Mouse (Mus musculus) midbrain, embryonic 12.5 days (tissue): ENCODE data around the gene Acot7. TPM values are rescaled to one million over a fixed set of nuclear protein-coding genes. Genes with fewer than 3 reads are reported as not detected.

Experiments
- ATAC-seq: fragments of 200-750 bp; cut with Nextera tagmentation; 2 replicates; pipeline ENCODE4 v1.8.0; 2017; ENCODE audit warnings: low read depth, moderate TSS enrichment, moderate library complexity; ENCODE audit not compliant: low FRiP score
- H3K27ac ChIP-seq: fragments of 300-500 bp; sonication (generic); replicated peaks from 2 replicates; pipeline ENCODE4 v1.5.1; 2016; ENCODE audit warnings: mild to moderate bottlenecking
- H3K27me3 ChIP-seq: fragments of 300-500 bp; sonication (generic); 2 replicates; pipeline ENCODE4 v1.6.1; 2016; ENCODE audit warnings: mild to moderate bottlenecking
- H3K36me3 ChIP-seq: fragments of 300-500 bp; sonication (generic); 2 replicates; pipeline ENCODE4 v1.6.1; 2016
- H3K4me1 ChIP-seq: fragments of 300-500 bp; sonication (generic); 2 replicates; pipeline ENCODE4 v1.6.1; 2016
- H3K4me2 ChIP-seq: fragments of 300-500 bp; sonication (generic); replicated peaks from 2 replicates; pipeline ENCODE4 v1.6.1; 2016; ENCODE audit warnings: mild to moderate bottlenecking, moderate library complexity
- H3K4me3 ChIP-seq: fragments of 300-500 bp; sonication (generic); 2 replicates; pipeline ENCODE4 v1.5.1; 2016; ENCODE audit warnings: mild to moderate bottlenecking
- H3K9ac ChIP-seq: fragments of 300-500 bp; sonication (generic); replicated peaks from 2 replicates; pipeline ENCODE4 v1.6.1; 2016; ENCODE audit warnings: mild to moderate bottlenecking, moderate library complexity
- H3K9me3 ChIP-seq: fragments of 300-500 bp; sonication (generic); 2 replicates; pipeline ENCODE4 v1.6.1; 2016; ENCODE audit warnings: mild to moderate bottlenecking
- WGBS: fragments of 180-500 bp; shearing (Covaris S2); methylation state at CpG from one replicate; pipeline ENCODE4 v1.1.7; 2016; 5-methylcytosine and 5-hydroxymethylcytosine counted together
- polyA plus RNA-seq: library from polyadenylated mRNA; unstranded; fragments of >200 nt; fragmentation: Nextera tagmentation; extraction: Ambion mirVana; gene quantifications from 2 replicates; pipeline ENCODE4 v1.2.1, GENCODE M21; 2016

Acot7 gene
- polyA plus RNA-seq, 1 experiment from 2014 or later, result 104 TPM

DNA sequence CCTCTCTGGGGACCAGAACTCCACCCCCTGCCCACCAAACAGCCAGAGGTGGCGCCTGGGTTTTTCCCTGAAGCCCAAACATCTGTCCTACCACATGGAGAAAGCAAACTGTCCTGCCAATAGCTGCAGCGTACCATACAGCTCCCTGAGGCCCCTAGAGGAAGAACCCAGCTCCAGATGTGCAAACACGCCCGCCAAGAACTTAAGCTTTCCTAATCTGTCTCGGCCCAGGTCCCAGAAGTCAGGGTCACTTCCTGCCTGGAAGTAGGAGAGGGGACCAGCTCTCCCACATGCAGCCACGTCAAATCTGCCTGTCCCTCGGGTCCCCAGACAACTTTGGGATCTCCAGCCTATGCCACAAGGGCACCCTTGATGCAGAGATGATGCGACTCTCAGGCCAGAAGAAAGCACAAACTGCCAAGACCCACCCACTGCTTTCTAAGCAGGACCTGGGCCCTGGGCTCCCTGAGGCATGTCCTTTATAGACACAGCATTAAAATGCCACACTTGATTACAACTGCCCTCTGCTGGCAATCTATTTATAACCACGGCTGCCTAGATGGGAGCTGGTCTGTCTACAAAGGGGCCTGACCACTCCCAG, 94.6 kb downstream of the Acot7 start:
- 31% methylated on average over 9 of the region's 9 CpGs for WGBS
- ATAC-seq, result no peak; the same call in 1 of the 2 replicates
- peaks cover 71% of the 10 kb centered on the region for H3K27me3 ChIP-seq
- no peak overlapping the region for H3K9ac ChIP-seq
- H3K4me2 ChIP-seq, result no peak overlapping the region
- 0 out of 2 replicates have a peak overlapping the region, but pooled peaks have one; percentile 62 for H3K27ac ChIP-seq
- no peaks in the 10 kb centered on the region for H3K36me3 ChIP-seq
- peaks cover 26% of the 10 kb centered on the region for H3K4me1 ChIP-seq
- H3K9me3 ChIP-seq, result no peaks in the 10 kb centered on the region
- H3K4me3 ChIP-seq, result no peak overlapping the region

DNA sequence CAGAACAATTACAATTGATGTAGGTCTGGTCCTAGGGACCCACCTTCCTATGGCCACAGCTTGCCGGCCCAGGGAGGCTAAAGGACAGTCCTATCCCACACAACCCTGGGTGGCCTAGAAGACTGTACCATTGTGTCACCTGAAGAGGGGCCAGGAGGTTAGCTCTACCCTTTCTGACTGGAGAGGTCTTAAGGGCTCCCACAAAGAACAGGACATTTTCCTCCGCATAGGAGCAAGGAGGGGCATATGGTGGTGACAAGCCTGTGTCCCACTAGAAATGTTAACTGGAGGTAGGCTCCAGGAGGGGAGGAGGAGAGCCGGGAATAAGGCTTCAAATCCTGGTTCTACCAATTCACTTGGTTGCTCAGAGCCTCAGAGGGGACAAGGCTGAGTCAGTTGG, 95.3 kb downstream of the Acot7 start:
- 20% methylated on average over 3 of the region's 3 CpGs for WGBS
- Histone ChIP-seq H3K4me1 (peaks cover 26% of the 10 kb centered on the region), H3K9ac (no peak overlapping the region), H3K27me3 (peaks cover 69% of the 10 kb centered on the region), H3K27ac (peak overlapping the region; percentile 62), H3K4me2 (0 out of 2 replicates have a peak overlapping the region, but pooled peaks have one; percentile 95), H3K36me3 (no peaks in the 10 kb centered on the region), H3K4me3 (0 out of 2 replicates have a peak overlapping the region, but pooled peaks have one; percentile 64), H3K9me3 (no peaks in the 10 kb centered on the region)
- ATAC-seq, result no peak

DNA sequence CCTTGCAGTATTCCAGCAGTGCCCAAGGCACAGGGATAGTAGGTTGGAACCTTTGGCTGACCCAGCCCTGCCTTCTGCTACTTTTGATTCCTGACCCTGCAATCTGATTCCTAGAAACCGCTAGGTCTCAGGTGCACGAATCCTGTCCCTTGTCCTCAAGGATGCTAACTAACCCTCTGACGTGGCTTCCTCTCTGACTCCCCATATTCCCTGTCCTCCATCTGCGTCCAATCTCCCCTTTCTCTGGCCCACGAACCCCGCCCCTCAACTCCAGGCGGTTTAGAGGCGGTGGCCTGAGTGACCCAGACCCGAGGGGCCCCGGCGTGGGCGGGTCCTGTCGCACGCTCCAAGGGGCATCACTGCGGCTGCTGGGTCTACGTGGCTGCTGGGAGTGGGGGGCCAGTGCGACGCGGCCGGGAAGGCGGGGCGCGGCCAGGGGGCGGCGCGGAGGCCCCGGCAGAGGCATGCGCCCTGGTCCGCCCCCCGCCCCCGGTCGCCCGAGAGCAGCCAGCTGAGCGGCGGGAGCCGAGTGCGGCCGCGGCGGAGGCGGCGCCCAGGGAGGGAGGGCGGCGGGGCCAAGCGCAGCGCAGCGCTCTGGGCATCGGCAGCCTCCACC, 95.8 kb downstream of the Acot7 start, which contains the start of gene Gpr153:
Gpr153 (plus strand) TSS at position 612 of the 616 bp plus-strand sequence.
- Histone ChIP-seq H3K4me1 (peaks cover 26% of the 10 kb centered on the region), H3K27ac (peak within 1 kb of the TSS; percentile 62), H3K4me3 (peak within 1 kb of the TSS; percentile 64), H3K36me3 (no peaks in the 10 kb centered on the region), H3K9ac (peak within 1 kb of the TSS; percentile 78), H3K9me3 (no peaks in the 10 kb centered on the region), H3K27me3 (peaks cover 68% of the 10 kb centered on the region), H3K4me2 (peak within 1 kb of the TSS; percentile 95)
- WGBS, result under 1% methylated on average over 41 of the region's 48 CpGs
- peak; percentile 68 for ATAC-seq

DNA sequence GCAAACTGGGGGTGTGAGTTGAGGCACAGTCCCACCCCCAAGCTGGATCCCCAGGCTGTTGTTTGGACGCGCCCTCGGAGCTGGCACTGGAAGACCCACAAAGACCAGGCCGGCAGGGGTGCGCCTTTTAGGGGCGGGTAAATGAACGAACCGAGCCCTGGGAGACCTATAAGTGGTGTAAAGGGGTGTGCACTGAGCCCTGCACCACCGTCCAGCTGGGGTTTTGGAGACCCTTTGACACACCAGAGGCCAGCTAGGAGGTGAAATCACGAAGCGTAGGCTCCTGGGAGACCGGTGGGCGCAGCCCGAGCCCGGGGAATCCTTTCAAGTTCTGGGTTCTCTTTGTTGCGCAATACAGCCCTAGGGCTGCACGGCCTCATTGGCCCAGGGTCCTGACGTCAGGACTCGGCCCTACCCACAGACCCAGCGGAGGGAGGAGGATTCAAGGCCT, 96.8 kb downstream of the Acot7 start:
- WGBS, result under 1% methylated on average over 20 of the region's 20 CpGs
- peaks cover 26% of the 10 kb centered on the region for H3K4me1 ChIP-seq
- peak overlapping the region; percentile 64 for H3K4me3 ChIP-seq
- ATAC-seq, result peak; percentile 61
- H3K9me3 ChIP-seq, result no peaks in the 10 kb centered on the region
- H3K36me3 ChIP-seq, result no peaks in the 10 kb centered on the region
- H3K27me3 ChIP-seq, result peaks cover 77% of the 10 kb centered on the region
- peak overlapping the region; percentile 95 for H3K4me2 ChIP-seq
- H3K27ac ChIP-seq, result peak overlapping the region; percentile 62
- H3K9ac ChIP-seq, result peak overlapping the region; percentile 78

DNA sequence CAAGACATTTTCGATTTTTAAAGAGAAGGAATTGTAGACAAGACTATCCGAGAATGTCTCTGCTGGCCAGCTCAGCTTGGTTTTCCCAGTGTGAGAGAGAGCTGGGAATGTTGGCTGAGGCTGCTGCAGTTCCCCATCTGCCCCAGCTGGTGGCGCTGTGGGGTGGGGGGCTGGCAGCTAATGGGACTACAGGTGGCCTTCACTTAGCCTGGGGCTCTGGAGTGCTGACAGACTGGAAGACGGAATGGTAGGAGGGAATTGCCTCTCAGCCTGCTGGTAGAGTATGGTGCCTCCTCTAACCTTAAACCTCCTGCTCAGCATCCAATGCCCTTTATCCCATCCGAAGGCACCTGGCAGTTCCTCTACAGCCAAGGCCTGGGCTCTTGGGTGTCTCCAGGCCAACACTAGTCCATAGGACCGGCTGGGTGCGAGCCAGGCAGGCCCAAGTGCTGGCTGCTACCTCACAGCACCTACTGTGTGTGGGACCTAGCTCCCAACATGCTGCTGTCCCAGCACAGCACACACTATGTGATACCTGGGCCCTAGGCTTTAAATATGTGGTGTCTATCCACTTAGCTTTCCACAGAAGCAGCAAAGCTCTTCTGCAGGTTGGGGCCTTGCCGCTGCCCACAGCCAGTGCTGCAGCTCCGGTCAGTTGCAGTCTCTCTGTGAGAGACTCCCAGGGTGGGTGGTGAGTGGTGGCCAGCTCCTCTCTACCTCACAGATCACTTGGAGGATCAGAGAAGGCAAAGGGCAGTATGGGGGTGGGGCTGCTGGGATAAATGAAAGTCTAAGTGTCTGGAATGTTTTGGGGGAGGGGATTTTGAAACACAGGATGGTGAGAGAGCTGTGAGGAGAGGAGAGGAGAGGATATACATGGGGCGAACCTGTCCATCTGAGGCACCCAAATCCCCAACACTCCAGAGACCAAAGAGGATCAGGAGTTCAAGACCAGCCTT, 98.7 kb downstream of the Acot7 start:
- no peak overlapping the region for H3K4me3 ChIP-seq
- peaks cover 88% of the 10 kb centered on the region for H3K27me3 ChIP-seq
- no peak overlapping the region for H3K9ac ChIP-seq
- ATAC-seq, result no peak
- WGBS, result 54% methylated on average over 10 of the region's 10 CpGs
- no peak overlapping the region for H3K27ac ChIP-seq
- H3K4me1 ChIP-seq, result peaks cover 26% of the 10 kb centered on the region
- no peaks in the 10 kb centered on the region for H3K36me3 ChIP-seq
- H3K9me3 ChIP-seq, result no peaks in the 10 kb centered on the region
- no peak overlapping the region for H3K4me2 ChIP-seq

DNA sequence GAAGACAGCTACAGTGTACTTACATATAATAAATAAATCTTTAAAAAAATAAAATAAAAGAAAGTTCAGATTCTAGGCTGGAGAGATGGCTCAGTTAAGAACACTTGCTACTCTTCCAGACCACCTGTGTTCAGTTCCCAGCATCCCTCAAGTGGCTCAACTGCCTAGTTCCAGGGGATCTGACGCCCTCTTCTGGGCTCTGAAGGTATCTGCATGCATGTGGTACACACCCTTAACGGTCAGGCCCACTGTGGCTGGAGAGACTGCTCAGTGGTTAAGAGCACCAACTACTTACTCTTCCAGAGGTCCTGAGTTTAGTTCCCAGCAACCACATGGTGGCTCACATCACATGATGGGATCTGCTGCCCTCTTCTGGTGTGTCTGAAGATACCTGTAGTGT, 100.0 kb downstream of the Acot7 start:
- Histone ChIP-seq H3K4me3 (no peak overlapping the region), H3K4me1 (peaks cover 28% of the 10 kb centered on the region), H3K27ac (no peak overlapping the region), H3K4me2 (no peak overlapping the region), H3K36me3 (no peaks in the 10 kb centered on the region), H3K9ac (no peak overlapping the region), H3K9me3 (no peaks in the 10 kb centered on the region), H3K27me3 (peaks cover 88% of the 10 kb centered on the region)
- no peak for ATAC-seq
- 70% methylated on average over 2 of the region's 2 CpGs for WGBS

DNA sequence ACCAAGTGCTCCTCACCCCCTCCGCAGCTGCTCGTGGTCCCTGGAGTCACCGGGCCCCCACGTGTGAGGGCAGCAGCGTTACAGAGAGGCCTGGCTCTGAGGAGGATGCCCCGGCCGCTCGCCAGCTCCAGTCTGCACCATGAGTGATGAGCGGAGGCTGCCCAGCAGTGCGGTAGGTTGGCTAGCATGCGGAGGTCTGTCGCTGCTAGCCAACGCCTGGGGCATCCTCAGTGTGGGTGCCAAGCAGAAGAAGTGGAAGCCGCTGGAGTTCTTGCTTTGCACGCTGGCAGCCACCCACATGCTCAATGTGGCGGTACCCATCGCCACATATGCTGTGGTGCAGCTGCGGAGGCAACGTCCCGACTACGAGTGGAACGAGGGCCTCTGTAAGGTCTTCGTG, 101.1 kb downstream of the Acot7 start:
- Histone ChIP-seq H3K9ac (no peak overlapping the region), H3K4me1 (peaks cover 25% of the 10 kb centered on the region), H3K36me3 (no peaks in the 10 kb centered on the region), H3K27me3 (peaks cover 89% of the 10 kb centered on the region), H3K9me3 (no peaks in the 10 kb centered on the region), H3K4me2 (no peak overlapping the region), H3K4me3 (no peak overlapping the region), H3K27ac (no peak overlapping the region)
- no peak for ATAC-seq
- WGBS, result 92% methylated on average over 23 of the region's 23 CpGs

DNA sequence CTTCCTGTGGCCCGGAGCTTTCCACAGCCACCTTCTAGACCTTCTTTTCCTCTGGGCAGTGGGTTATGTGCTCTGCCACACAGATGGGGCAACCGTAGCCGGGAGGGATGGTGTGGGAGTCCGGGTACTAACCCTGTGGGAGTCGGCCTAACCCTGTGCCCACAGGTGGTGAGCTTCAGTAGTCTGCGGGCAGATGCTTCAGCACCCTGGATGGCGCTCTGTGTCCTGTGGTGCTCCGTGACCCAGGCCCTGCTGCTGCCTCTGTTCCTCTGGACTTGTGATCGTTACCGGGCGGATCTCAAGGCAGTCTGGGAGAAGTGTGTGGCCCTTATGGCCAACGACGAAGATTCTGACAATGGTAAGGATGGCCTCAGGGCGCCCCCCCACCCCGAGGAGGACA, 103.7 kb downstream of the Acot7 start:
- no peak overlapping the region for H3K4me3 ChIP-seq
- no peak for ATAC-seq
- H3K27ac ChIP-seq, result no peak overlapping the region
- no peak overlapping the region for H3K4me2 ChIP-seq
- H3K36me3 ChIP-seq, result no peaks in the 10 kb centered on the region
- H3K4me1 ChIP-seq, result peaks cover 22% of the 10 kb centered on the region
- peaks cover 89% of the 10 kb centered on the region for H3K27me3 ChIP-seq
- H3K9me3 ChIP-seq, result no peaks in the 10 kb centered on the region
- H3K9ac ChIP-seq, result no peak overlapping the region
- 61% methylated on average over 15 of the region's 15 CpGs for WGBS

DNA sequence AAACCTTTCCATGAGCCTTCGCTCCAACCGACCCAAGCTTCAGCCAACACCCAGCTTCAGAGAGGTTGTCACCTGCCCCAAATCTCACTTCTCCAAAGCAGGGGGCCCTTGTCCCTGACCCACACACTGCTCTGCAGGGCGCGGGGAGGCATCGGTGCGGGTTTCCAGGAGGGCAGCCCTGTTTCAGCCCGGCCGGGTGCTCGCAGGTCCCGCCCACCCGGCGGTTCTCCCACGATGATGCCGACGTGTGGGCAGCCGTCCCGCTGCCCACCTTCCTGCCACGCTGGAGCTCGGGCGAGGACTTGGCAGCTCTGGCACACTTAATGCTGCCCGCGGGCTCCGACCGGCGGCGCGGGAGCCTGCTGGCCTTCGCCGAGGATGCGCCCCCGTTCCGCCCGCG, 104.8 kb downstream of the Acot7 start:
- WGBS, result 29% methylated on average over 17 of the region's 34 CpGs
- Histone ChIP-seq H3K36me3 (no peaks in the 10 kb centered on the region), H3K27ac (no peak overlapping the region), H3K9ac (peak overlapping the region; percentile 47), H3K9me3 (no peaks in the 10 kb centered on the region), H3K4me2 (peak overlapping the region; percentile 56), H3K4me3 (peak overlapping the region; percentile 36), H3K27me3 (peaks cover 91% of the 10 kb centered on the region), H3K4me1 (peaks cover 34% of the 10 kb centered on the region)
- peak; percentile 11 for ATAC-seq

DNA sequence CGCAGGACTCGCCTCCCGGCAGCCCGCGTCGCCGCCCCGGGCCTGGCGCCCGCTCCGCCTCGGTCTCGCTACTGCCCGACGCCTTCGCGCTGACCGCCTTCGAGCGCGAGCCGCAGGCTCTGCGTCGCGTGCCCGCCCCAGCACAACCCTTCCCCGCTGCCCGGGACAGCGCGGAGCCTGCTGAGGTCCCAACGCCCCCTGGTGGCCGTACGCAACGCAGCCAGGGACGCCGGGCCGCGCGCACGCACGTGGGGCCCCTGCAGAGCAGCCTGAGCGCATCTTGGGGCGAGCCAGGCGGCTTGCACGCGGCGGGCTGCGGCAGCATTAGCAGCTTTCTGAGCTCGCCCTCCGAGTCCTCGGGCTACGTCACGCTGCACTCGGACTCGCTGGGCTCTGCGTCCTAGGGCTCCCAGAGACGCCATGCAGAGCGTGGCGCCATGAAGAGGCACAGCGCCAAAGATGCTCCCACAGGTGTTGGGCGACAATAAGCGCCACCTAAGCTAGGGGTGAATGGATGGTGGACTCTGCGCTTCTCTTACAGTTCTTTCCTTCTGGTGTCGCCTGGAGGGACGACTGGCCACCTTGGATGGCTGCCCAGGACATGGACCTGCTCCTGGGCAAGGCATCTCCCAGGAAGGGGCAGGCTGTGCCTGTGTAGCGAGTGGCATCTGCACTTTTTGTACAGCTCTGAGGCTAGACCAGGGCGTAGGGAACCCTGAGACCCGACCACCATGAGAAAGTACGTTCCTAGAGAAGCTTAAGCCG, 105.4 kb downstream of the Acot7 start:
- peak; percentile 72 for ATAC-seq
- Histone ChIP-seq H3K4me2 (peak overlapping the region; percentile 56), H3K9ac (peak overlapping the region; percentile 47), H3K36me3 (no peaks in the 10 kb centered on the region), H3K4me3 (peak overlapping the region; percentile 36), H3K9me3 (no peaks in the 10 kb centered on the region), H3K4me1 (peaks cover 40% of the 10 kb centered on the region), H3K27me3 (peaks cover 98% of the 10 kb centered on the region), H3K27ac (no peak overlapping the region)
- 5% methylated on average over 70 of the region's 70 CpGs for WGBS

DNA sequence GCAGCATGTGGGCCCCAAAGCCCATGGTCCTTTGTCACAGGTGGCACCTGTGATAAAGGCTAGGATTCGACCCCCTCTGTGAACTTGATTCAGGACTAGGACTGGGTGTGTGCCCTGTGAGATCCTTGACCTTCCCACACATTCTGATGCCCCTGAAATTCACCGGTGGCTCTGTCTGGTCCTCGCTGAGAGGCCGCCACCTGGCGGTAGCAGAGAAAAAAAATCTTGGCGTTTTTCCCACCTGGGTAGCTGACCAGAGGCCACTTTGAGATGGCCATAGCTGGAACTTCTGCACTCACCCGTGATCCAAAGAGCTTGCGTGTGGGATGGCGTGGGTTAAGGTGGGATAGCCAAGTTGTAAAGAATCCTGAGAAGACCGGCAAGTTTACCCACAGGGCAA, 107.6 kb downstream of the Acot7 start:
- Histone ChIP-seq H3K4me3 (no peak overlapping the region), H3K4me2 (0 out of 2 replicates have a peak overlapping the region, but pooled peaks have one; percentile 53), H3K27me3 (peaks cover 97% of the 10 kb centered on the region), H3K36me3 (no peaks in the 10 kb centered on the region), H3K9me3 (no peaks in the 10 kb centered on the region), H3K9ac (no peak overlapping the region), H3K27ac (no peak overlapping the region), H3K4me1 (peaks cover 50% of the 10 kb centered on the region)
- ATAC-seq, result no peak
- 4% methylated on average over 10 of the region's 10 CpGs for WGBS
